Mouse (Mus musculus): ENCODE results near the gene Ctr9. TPM values are rescaled to one million over a fixed set of nuclear protein-coding genes. Genes with fewer than 3 reads are reported as not detected.

Gene Ctr9
- polyA plus RNA-seq, 1 experiment from 2014 or later, result 71.1 TPM

- DNase-seq (ENCODE audit: low spot score), result no peak
- Histone ChIP-seq H3K36me3 (no peaks in the 10 kb centered on the region), H3K27me3 (ENCODE audit: insufficient read depth, poor library complexity, severe bottlenecking) (no peaks in the 10 kb centered on the region), H3K4me3 (no peak overlapping the region), H3K27ac (no peak overlapping the region), H3K4me1 (replicated peaks) (no peaks in the 10 kb centered on the region), H3K9me3 (no peaks in the 10 kb centered on the region)
- WGBS, result 89% methylated on average over 3 of the region's 3 CpGs
Measured at GRCm38 (mm10) chr7:111004136-111004840, 24.5 kb upstream of the Ctr9 start.

GRCm38 (mm10) chr7:111014039-111014605 lies 14.6 kb upstream of the Ctr9 start:
- Histone ChIP-seq H3K4me1 (replicated peaks) (no peaks in the 10 kb centered on the region), H3K9me3 (no peaks in the 10 kb centered on the region), H3K36me3 (no peaks in the 10 kb centered on the region), H3K27me3 (ENCODE audit: insufficient read depth, poor library complexity, severe bottlenecking) (no peaks in the 10 kb centered on the region), H3K27ac (no peak overlapping the region), H3K4me3 (no peak overlapping the region)
- WGBS, result 83% methylated on average over 7 of the region's 7 CpGs
- DNase-seq (ENCODE audit: low spot score), result no peak

GRCm38 (mm10) chr7:111014893-111015292 lies 13.9 kb upstream of the Ctr9 start:
- no peaks in the 10 kb centered on the region for H3K4me1 ChIP-seq (replicated peaks)
- WGBS, result 35% methylated on average over 5 of the region's 5 CpGs

GRCm38 (mm10) chr7:111015731-111016130 lies 13.0 kb upstream of the Ctr9 start:
- H3K4me1 ChIP-seq (replicated peaks), result no peaks in the 10 kb centered on the region
- H3K36me3 ChIP-seq, result no peaks in the 10 kb centered on the region
- no peaks in the 10 kb centered on the region for H3K9me3 ChIP-seq
- no peaks in the 10 kb centered on the region for H3K27me3 ChIP-seq (ENCODE audit: insufficient read depth, poor library complexity, severe bottlenecking)
- H3K27ac ChIP-seq, result no peak overlapping the region
- no peak overlapping the region for H3K4me3 ChIP-seq
- 70% methylated on average over 5 of the region's 5 CpGs for WGBS
- no peak for DNase-seq (ENCODE audit: low spot score)

More at GRCm38 (mm10) chr7:111014893-111015292, 13.9 kb upstream of the Ctr9 start:
- H3K36me3 ChIP-seq, result no peaks in the 10 kb centered on the region
- no peak overlapping the region for H3K4me3 ChIP-seq
- H3K27ac ChIP-seq, result no peak overlapping the region
- no peaks in the 10 kb centered on the region for H3K9me3 ChIP-seq
- H3K27me3 ChIP-seq (ENCODE audit: insufficient read depth, poor library complexity, severe bottlenecking), result no peaks in the 10 kb centered on the region
- peak; percentile 88 for DNase-seq (ENCODE audit: low spot score)

GRCm38 (mm10) chr7:111016921-111017320 lies 11.8 kb upstream of the Ctr9 start:
- Histone ChIP-seq H3K9me3 (no peaks in the 10 kb centered on the region), H3K27me3 (ENCODE audit: insufficient read depth, poor library complexity, severe bottlenecking) (no peaks in the 10 kb centered on the region), H3K27ac (no peak overlapping the region), H3K4me1 (replicated peaks) (no peaks in the 10 kb centered on the region), H3K4me3 (no peak overlapping the region), H3K36me3 (no peaks in the 10 kb centered on the region)
- no peak for DNase-seq (ENCODE audit: low spot score)
- WGBS, result 86% methylated on average over 3 of the region's 3 CpGs

- H3K4me1 ChIP-seq (replicated peaks), result peaks cover 18% of the 10 kb centered on the region
- no peak for DNase-seq (ENCODE audit: low spot score)
- H3K36me3 ChIP-seq, result no peaks in the 10 kb centered on the region
- 85% methylated on average over 4 of the region's 4 CpGs for WGBS
- no peak overlapping the region for H3K4me3 ChIP-seq
- no peaks in the 10 kb centered on the region for H3K9me3 ChIP-seq
- H3K27me3 ChIP-seq (ENCODE audit: insufficient read depth, poor library complexity, severe bottlenecking), result no peaks in the 10 kb centered on the region
- H3K27ac ChIP-seq, result no peak overlapping the region
Measured at GRCm38 (mm10) chr7:111020814-111021213, 7.9 kb upstream of the Ctr9 start.

- 19% methylated on average over 8 of the region's 8 CpGs for WGBS
- Histone ChIP-seq H3K4me1 (replicated peaks) (peaks cover 18% of the 10 kb centered on the region), H3K27ac (peak overlapping the region; percentile 79), H3K36me3 (no peaks in the 10 kb centered on the region), H3K4me3 (peak overlapping the region; percentile 16; the same call in 1 of the 2 replicates), H3K27me3 (ENCODE audit: insufficient read depth, poor library complexity, severe bottlenecking) (no peaks in the 10 kb centered on the region), H3K9me3 (no peaks in the 10 kb centered on the region)
- peak; percentile 38 for DNase-seq (ENCODE audit: low spot score)
Measured at GRCm38 (mm10) chr7:111024068-111024594, 4.6 kb upstream of the Ctr9 start.

- Histone ChIP-seq H3K9me3 (no peaks in the 10 kb centered on the region), H3K4me1 (replicated peaks) (peaks cover 25% of the 10 kb centered on the region), H3K4me3 (no peak overlapping the region), H3K27ac (peak overlapping the region; percentile 79), H3K27me3 (ENCODE audit: insufficient read depth, poor library complexity, severe bottlenecking) (no peaks in the 10 kb centered on the region), H3K36me3 (no peaks in the 10 kb centered on the region)
- 61% methylated on average over 4 of the region's 4 CpGs for WGBS
- no peak for DNase-seq (ENCODE audit: low spot score)
Measured at GRCm38 (mm10) chr7:111024912-111025311, 3.8 kb upstream of the Ctr9 start.

- no peaks in the 10 kb centered on the region for H3K9me3 ChIP-seq
- no peaks in the 10 kb centered on the region for H3K27me3 ChIP-seq (ENCODE audit: insufficient read depth, poor library complexity, severe bottlenecking)
- under 1% methylated on average over 29 of the region's 29 CpGs for WGBS
- H3K4me1 ChIP-seq (replicated peaks), result peaks cover 20% of the 10 kb centered on the region
- H3K27ac ChIP-seq, result peak overlapping the region; percentile 96
- peaks cover 39% of the 10 kb centered on the region for H3K36me3 ChIP-seq
- peak overlapping the region; percentile 95 for H3K4me3 ChIP-seq
- DNase-seq (ENCODE audit: low spot score), result no peak
Measured at GRCm38 (mm10) chr7:111029046-111029553, 349 bp downstream of the Ctr9 start.

GRCm38 (mm10) chr7:111048920-111049319 lies 20.2 kb downstream of the Ctr9 start:
- Histone ChIP-seq H3K4me3 (no peak overlapping the region), H3K4me1 (replicated peaks) (no peaks in the 10 kb centered on the region), H3K36me3 (peaks cover 100% of the 10 kb centered on the region), H3K27ac (no peak overlapping the region), H3K27me3 (ENCODE audit: insufficient read depth, poor library complexity, severe bottlenecking) (no peaks in the 10 kb centered on the region), H3K9me3 (no peaks in the 10 kb centered on the region)
- WGBS, result 82% methylated on average over 5 of the region's 5 CpGs
- DNase-seq (ENCODE audit: low spot score), result no peak

GRCm38 (mm10) chr7:111049652-111050421 lies 21.1 kb downstream of the Ctr9 start:
- Histone ChIP-seq H3K36me3 (peaks cover 100% of the 10 kb centered on the region), H3K9me3 (no peaks in the 10 kb centered on the region), H3K27ac (no peak overlapping the region), H3K4me1 (replicated peaks) (no peaks in the 10 kb centered on the region), H3K4me3 (no peak overlapping the region), H3K27me3 (ENCODE audit: insufficient read depth, poor library complexity, severe bottlenecking) (no peaks in the 10 kb centered on the region)
- 68% methylated on average over 6 of the region's 6 CpGs for WGBS
- DNase-seq (ENCODE audit: low spot score), result peak; percentile 46

- Histone ChIP-seq H3K4me1 (replicated peaks) (0 out of 2 replicates have a peak, but pooled peaks cover 5% of the 10 kb centered on the region), H3K36me3 (peaks cover 76% of the 10 kb centered on the region), H3K27me3 (ENCODE audit: insufficient read depth, poor library complexity, severe bottlenecking) (no peaks in the 10 kb centered on the region), H3K9me3 (no peaks in the 10 kb centered on the region), H3K27ac (no peak overlapping the region), H3K4me3 (no peak overlapping the region)
- 95% methylated on average over 19 of the region's 19 CpGs for WGBS
- no peak for DNase-seq (ENCODE audit: low spot score)
Measured at GRCm38 (mm10) chr7:111055221-111055620, 26.5 kb downstream of the Ctr9 start.
